Mouse (Mus musculus) gonadal fat pad, adult 2 months (tissue): ENCODE results near the gene Tctn1. TPM values are rescaled to one million over a fixed set of nuclear protein-coding genes. Genes with fewer than 3 reads are reported as not detected.
"Not testable (repeated sequence)": the region's sequence is repeated elsewhere in the genome, so short reads cannot be mapped to it uniquely, and the experiment has no call there.

Source experiments
- DNase-seq: peaks from one replicate; pipeline ENCODE4 v3.0.0-alpha.2; 2012; ENCODE audit warnings: low read depth
- polyA plus RNA-seq: library from polyadenylated mRNA; depleted of rRNA; stranded (reverse); fragments of >200 nt; gene quantifications from 2 replicates; pipeline ENCODE4 v1.2.3, GENCODE M21; 2012

Tctn1 gene
- polyA plus RNA-seq, 1 experiment, result 46.7 TPM

DNA sequence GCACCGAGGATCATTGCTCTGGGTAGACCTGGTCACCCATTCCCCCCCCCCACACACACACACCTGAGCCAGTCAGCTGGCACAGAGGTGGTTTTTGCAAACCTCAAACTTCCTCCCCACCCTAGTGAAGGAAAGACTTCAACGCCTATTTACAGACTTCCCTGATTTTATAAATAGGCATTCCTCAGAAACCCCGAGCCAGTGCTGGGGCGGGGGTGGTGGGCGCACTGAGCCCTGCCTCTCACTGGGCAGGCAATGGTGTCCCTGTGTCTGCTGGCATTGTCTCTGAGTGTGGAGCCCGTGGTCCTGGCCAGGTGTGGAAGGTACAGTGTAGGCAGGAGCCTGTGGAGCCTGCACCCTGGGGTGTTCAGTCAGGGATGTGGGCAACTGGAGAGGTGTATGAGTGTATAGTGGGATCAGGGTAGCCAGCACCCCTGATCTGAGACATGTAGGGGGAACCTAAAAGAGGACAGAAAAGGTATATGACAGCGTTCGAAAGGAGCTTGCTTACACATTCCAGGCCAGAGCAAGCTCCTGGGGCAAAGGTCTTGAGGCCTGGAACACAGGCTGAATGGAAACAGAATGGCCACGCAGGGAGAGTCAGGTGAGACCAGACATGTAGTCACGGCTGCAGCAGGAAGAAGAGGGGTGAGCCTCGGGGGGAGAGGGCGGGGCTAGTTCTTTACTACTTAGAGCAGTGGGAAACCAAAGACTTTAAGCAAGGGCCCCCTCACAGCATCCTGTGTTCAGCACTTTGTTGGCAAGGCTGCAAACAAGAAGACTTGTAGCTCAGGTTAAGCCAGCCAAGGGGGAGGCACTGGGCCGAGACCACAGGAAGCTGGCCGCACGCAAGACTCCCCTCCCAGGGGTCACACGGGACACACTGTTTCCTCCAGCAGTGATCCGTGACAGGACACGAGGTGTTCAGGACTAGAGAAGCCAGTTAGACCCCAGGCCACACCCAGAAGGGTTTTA is 44.3 kb downstream of the Tctn1 start:
- DNase-seq, result no peak

DNA sequence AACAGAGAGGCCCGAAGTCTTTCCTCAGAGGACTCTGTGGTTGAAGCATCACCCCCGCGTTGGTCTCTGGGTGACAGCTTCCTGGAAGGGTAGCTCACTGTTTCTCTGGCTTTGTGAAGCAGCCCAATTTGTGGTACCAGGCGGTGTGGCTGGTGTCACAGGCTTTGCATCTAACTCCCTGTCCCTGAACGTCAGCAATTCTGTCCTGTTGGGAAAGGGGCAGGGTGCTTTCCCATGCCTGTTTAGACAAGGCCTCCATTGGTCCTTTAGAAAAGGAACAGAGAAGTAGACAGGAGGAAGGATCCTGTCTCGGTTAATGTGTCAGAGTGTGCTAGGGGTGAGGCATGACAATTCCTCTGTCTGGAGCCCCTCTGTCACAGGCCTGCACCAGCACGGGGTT is 45.3 kb downstream of the Tctn1 start:
- DNase-seq, result no peak

DNA sequence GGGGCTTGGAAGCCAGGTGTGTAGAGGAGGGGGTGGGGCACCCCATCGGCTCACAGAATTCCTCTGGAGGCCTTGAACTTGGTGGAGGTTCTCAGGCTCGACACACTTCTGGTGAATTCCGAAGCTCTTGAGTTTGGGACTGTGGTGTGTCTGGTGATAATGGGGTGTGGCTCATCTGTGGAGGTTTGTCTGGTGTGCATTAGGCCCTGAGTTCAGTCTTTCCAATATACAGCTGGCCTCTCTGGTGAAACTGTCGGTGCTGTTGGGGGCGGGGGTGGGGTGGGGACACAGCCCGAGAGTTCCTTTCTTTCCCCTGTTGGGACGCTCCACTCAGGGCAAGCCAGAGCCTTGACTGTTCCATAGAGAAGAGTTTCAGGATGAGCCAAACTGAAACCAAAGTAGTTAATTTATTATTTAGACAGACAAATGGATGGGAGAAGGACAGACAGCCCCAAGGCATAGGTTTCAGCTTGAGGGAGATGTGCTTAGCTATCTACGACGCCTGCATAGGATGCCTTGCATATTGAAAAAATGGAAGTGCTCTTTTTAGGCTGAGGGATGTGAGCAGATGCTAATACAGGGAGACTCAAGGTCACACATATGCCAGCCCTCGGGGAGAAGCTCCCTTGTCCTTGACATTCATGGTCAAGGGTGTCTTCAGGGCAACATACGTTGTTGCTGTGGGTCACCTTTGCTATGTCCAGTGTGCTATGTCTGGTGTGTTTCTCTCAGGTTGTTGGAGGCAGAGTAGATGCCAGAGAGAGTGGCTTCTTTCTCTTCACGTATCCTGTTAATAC is 46.0 kb downstream of the Tctn1 start:
- DNase-seq, result no peak

- DNase-seq, result no peak
Observed at GRCm38 (mm10) chr5:122217636-122218035, 46.6 kb downstream of the Tctn1 start.

DNA sequence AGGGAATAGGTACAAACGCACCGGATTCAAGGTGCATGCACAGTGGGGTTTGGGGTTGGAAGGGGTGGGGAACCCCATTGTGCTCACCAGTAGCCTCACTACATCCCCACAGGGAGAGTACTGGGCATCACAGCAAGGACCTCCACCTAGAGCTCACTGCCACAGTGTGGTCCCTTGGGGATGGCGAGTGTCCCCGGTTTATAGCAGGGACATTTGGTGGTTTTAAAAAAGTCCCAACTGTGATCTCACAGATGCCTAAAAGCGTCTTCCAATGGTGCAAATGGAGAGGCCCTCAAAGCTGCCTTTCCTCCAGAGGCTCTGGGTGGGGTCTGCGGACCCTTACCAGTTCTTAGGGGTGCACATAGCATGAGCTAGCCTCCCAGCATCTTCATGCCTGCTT is 50.4 kb downstream of the Tctn1 start:
- DNase-seq, result no peak

- DNase-seq, result not testable (repeated sequence)
Observed at GRCm38 (mm10) chr5:122212820-122213219, 51.4 kb downstream of the Tctn1 start.

DNA sequence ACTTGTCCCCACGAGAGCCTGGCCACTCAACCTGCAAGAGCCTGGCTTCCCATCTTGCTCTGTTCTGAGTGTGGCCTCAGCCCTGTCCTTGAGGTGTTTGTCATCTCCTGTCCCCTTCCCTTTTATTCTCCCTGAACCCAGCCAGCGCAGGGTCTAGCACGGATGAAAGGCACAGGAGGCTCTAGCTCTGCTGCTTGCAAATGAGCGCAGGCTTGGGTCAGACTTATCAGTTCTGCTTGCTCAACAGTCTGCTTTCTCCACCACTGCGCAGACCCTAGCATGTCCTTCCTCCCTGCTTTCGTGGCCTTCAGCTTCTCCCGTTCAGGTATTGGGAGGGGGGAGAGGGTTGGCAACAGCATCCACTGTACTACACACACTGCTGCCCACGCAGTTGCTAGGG is 52.1 kb downstream of the Tctn1 start:
- DNase-seq, result no peak

DNA sequence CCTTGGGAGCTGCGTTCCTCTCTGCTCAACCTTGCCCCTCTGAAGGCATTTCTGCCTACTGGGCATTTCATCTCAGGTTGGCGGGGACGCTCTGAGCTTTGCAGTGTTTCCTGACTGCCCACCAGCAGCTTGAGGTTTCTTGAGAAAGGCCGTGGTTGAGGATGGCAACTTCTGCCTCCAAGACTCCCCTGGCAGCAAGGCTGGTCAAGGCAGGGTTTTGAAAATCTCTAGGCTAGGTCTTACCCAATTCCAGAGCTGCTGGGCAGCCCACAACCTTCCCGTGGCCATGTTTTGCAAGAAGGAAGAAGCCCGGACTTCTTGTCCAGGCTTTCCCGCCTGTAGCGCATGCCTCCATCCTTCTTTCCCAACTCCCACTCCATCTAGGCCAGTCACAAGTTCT is 53.4 kb downstream of the Tctn1 start:
- DNase-seq, result no peak

DNA sequence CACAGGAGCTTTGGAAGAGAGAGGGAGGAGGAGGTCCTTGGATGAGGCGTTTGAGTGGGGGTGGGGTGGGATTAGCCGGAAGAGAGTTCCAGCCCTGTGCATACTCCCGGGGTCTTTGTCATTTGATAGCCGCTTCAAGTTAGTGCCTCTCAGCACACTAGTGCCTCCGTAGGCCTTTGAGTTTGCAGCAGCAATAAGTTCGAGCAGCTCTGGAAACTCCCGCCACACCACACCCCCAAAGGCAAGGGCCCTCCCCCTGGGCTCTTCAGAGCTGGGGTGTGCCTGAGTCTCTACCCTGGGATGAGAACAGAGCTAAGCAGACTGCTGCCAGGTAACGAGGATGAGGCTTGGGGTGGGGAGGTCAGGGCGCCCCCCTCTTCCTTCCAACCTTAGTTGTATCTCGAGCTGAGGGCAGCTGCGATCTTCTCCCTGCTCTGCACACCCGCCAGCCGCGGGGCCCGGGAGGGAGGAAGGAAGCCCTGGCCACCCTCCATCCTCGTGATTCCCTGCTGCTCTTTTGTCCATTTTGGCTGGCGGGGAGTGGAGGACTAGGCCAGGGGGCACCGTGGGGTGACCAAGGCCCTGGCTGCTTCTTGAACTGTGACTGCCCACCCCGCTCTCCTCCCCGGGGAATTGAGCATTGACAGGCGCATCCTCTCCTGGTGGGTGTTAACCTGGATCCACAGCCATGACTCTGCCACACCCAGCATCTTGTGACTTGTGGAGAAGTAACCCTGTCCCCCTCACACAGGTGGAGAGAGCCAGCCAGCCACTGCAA is 54.5 kb downstream of the Tctn1 start:
- no peak for DNase-seq

GRCm38 (mm10) chr5:122208909-122209308 is 55.4 kb downstream of the Tctn1 start:
- no peak for DNase-seq

- no peak for DNase-seq
Observed at GRCm38 (mm10) chr5:122206475-122206874, 57.8 kb downstream of the Tctn1 start, which contains the start of gene Hvcn1. Gene Hvcn1, plus strand, starts transcription at chr5:122206804.

DNA sequence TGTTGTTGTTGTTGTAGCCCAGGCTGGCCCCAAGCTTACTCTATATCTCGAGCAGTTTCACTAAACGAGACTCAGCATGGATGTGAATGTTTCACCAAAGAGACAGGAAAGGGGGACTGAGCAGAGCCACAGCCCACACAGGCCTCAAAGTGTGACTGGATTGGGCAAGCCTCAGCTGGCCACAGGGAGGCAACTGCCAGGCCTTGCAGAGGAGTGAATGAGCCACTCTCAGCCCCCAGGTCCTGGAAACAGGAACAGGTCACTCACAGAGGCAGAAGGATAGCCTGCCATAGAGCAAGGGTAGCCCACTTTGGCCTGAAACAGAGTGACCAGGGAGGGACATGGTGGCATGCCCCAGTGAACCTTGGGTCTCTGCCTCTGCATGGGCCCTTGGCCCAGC is 60.1 kb downstream of the Tctn1 start:
- DNase-seq, result no peak

GRCm38 (mm10) chr5:122201904-122202303 is 62.4 kb downstream of the Tctn1 start:
- no peak for DNase-seq

GRCm38 (mm10) chr5:122200872-122201271 is 63.4 kb downstream of the Tctn1 start:
- DNase-seq, result no peak

DNA sequence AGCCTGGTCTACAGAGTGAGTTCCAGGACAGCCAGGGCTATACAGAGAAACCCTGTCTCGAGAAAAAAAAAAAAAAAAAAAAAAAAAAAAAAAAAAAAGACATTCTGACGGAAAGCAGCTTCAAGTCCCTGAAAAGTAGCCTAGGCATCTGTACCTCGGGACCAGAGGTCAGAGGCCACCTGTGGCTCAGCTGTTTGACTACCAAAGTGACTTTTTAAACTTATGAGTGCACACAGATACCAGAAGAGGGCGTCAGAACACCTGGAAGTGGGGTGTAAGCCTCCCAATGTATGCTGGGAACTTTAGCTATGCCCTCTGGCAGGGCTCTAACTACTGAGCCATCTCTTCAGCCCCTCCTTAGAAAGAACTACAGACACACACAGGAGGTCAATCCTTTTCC is 71.9 kb downstream of the Tctn1 start:
- DNase-seq, result no peak

GRCm38 (mm10) chr5:122191269-122192063 is 72.8 kb downstream of the Tctn1 start:
- no peak for DNase-seq

- DNase-seq, result no peak
Observed at GRCm38 (mm10) chr5:122190465-122190864, 73.8 kb downstream of the Tctn1 start.

DNA sequence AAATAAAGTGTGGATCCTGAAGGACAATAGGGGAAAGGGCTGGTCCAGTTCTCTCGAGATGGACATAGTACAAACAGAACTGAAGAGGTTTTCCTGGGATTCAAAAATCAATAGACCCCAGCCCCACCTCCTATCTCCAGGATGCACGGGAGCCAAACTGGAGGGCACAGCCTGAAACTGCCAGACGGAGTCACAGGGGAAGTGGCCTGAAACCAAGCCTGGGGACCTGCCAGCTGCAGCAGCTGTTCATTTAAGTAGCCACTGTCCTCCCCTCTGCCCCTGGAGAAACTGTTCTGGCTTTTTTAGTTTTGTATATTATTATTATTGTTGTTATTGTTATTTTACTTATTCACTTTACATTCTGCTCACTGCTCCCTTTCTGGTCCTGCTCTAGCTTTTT is 75.1 kb downstream of the Tctn1 start:
- no peak for DNase-seq
